Mouse (Mus musculus) limb, embryonic 11.5 days (tissue): ENCODE measurements at regions not wholly inside any gene's neighbourhood (a gene's known extent, or its start where the extent isn't known, plus 50 kb on each side); places are given as distances from the start of the nearest gene placed in this dataset.
A peak's percentile ranks its signal among the peaks of the same experiment; 100 is the strongest.

Source experiments
- ATAC-seq: fragments of 200-750 bp; cut with Nextera tagmentation; 2 replicates; pipeline ENCODE4 v1.8.0; 2017; ENCODE audit warnings: low read depth; ENCODE audit not compliant: insufficient number of reproducible peaks, low FRiP score, low TSS enrichment
- DNase-seq: peaks from one replicate; pipeline ENCODE4 v3.0.0-alpha.2; 2015; ENCODE audit warnings: low spot score
- H3K27ac ChIP-seq: fragments of 300-500 bp; sonication (generic); replicated peaks from 2 replicates; pipeline ENCODE4 v1.5.1; 2014; ENCODE audit warnings: low read depth, mild to moderate bottlenecking, low read length
- H3K27me3 ChIP-seq: fragments of 300-500 bp; sonication (generic); 2 replicates; pipeline ENCODE4 v1.6.1; 2014; ENCODE audit warnings: mild to moderate bottlenecking, low read length, mixed read lengths; ENCODE audit not compliant: control insufficient read depth, insufficient read depth
- H3K36me3 ChIP-seq: fragments of 300-500 bp; sonication (generic); 2 replicates; pipeline ENCODE4 v1.6.1; 2014; ENCODE audit warnings: mild to moderate bottlenecking, low read length, moderate library complexity, mixed read lengths; ENCODE audit not compliant: control insufficient read depth, insufficient read depth
- H3K4me1 ChIP-seq: fragments of 300-500 bp; sonication (generic); 2 replicates; pipeline ENCODE4 v1.6.1; 2014; ENCODE audit warnings: low read length, mixed read lengths; ENCODE audit not compliant: control insufficient read depth, insufficient read depth
- H3K4me2 ChIP-seq: fragments of 300-500 bp; sonication (generic); 2 replicates; pipeline ENCODE4 v1.6.1; 2014; ENCODE audit warnings: low read depth, mild to moderate bottlenecking, moderate library complexity; ENCODE audit not compliant: severe bottlenecking
- H3K4me3 ChIP-seq: fragments of 300-500 bp; sonication (generic); 2 replicates; pipeline ENCODE4 v1.5.1; 2014; ENCODE audit warnings: low read depth, low read length
- H3K9ac ChIP-seq: fragments of 300-500 bp; sonication (generic); 2 replicates; pipeline ENCODE4 v1.6.1; 2014; ENCODE audit warnings: mild to moderate bottlenecking, low read length
- H3K9me3 ChIP-seq: fragments of 300-500 bp; sonication (generic); 2 replicates; pipeline ENCODE4 v1.6.1; 2016; ENCODE audit warnings: low read length; ENCODE audit not compliant: control insufficient read depth
- WGBS: fragments of 180-500 bp; shearing (Covaris S2); extraction: QIAGEN DNeasy Blood & Tissue Kit; methylation state at CpG from one replicate; pipeline ENCODE4 v1.1.7; 2014; 5-methylcytosine and 5-hydroxymethylcytosine counted together

DNA sequence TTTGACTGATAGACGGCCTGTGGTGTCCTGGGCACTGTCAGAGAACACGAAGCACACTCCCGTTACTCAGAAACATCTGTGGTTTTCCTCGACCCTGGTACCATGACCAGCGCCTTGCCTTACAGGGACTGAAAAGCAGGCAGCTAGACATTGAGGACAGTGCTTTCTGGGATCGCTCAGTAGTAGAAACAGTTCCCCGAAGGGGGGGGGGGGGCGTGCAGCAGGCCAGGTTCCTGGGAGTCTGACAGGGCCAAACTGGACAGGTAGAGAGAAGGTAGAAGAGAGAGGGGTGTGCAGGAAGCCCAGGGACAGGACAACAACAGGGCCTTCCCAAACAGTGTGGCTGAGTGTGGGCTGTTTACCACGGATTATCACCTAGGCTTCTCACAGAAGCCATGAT, 93.5 kb upstream of the Dio3 start:
- Histone ChIP-seq H3K36me3 (no peaks in the 10 kb centered on the region), H3K4me2 (no peak overlapping the region), H3K4me1 (peaks cover 17% of the 10 kb centered on the region), H3K9me3 (no peaks in the 10 kb centered on the region), H3K9ac (no peak overlapping the region), H3K27me3 (peaks cover 63% of the 10 kb centered on the region), H3K27ac (no peak overlapping the region), H3K4me3 (no peak overlapping the region)
- WGBS: 21% methylated on average over 8 of the region's 9 CpGs
- DNase-seq (no peak), ATAC-seq (no peak)

DNA sequence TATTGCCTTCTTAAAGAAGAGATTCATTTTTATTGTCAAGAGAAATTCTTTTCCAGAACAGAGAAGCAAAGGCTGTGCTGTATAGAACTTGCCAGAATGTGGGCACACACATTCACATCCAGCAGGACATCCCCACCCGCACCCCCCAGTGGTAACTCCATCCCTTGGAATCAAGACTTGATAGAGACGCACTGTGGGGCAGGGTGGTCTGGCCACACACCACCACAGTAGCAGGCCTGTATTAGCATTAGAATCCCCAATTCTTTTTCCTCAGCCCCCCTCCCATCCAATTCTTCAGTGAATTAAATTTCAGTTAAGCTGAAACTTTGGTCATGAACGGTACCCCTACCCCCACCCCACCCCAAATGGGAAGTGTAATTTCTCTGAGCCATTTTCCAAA, 92.5 kb upstream of the Dio3 start:
- DNase-seq: no peak
- H3K36me3 ChIP-seq: no peaks in the 10 kb centered on the region
- no peak overlapping the region for H3K27ac ChIP-seq
- no peak overlapping the region for H3K4me2 ChIP-seq
- H3K9me3 ChIP-seq: no peaks in the 10 kb centered on the region
- no peak overlapping the region for H3K9ac ChIP-seq
- H3K27me3 ChIP-seq: peaks cover 72% of the 10 kb centered on the region
- ATAC-seq: no peak
- no peak overlapping the region for H3K4me3 ChIP-seq
- H3K4me1 ChIP-seq: peaks cover 17% of the 10 kb centered on the region
- 21% methylated on average over 3 of the region's 3 CpGs for WGBS

DNA sequence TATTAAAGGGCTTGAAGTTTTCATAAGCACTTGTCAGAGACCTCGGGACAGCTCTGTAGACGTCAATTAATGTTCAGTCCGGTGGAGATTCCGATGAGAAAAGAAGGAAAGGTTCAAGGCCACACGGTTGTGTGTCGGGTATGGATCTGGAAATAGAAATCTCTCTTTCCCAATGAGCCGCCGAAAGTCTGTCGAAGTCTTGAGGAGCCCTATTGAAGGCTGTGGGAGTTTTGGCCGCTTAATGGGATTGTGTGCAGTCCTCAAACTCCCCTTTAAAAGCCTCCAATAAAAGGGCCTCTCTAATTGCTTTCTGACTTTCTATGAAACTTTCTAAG, 92.0 kb upstream of the Dio3 start:
- peak; percentile 32 for DNase-seq
- Histone ChIP-seq H3K27ac (no peak overlapping the region), H3K9ac (no peak overlapping the region), H3K36me3 (no peaks in the 10 kb centered on the region), H3K4me2 (no peak overlapping the region), H3K4me1 (peaks cover 17% of the 10 kb centered on the region), H3K9me3 (no peaks in the 10 kb centered on the region), H3K4me3 (no peak overlapping the region), H3K27me3 (peaks cover 74% of the 10 kb centered on the region)
- WGBS: 4% methylated on average over 10 of the region's 10 CpGs
- no peak for ATAC-seq

DNA sequence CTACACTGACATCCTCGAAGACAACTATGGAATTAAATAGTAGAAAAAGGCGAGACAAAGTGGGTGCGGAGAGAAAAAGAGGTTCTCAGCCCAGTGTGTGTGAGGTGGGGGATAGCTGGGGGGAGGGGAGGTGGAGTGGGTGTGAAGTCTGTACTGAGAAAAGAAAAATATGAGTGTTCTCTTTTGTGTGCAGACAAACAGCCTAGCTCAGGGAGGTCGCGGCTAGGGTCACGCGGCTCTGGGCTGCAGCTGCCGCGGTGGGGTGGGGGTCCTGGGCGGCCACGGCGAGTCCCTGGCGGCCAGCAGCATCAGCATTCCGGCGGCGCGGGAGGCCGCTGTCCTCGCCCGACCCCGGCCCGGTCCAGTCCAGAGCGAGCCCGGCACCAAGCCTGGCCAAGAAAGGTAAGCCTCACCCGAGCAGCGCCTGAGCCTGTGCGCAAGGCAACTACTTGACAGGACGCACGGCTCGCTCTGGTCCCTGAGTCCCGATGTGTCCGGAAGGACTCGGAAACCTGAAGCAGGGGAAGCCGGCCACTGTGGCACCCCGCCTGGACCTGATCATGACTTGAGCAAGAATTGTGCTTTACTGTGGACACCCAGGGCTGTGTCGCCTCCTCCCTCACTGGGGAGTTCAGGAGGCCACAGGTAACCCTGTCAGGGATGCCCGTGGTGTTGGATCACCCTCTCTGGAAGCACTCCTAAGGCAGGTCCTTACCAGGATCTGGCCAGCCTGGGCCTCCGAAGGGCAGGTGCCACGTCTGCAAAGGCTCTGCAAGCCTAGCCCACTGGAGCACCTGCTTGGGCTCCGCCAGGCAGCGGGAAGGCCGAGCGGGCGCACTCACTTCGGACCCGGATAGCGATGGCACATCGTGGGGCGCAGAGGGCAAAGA, 91.4 kb upstream of the Dio3 start:
- ATAC-seq (peak; percentile 37; the same call in 1 of the 2 replicates), DNase-seq (peak; percentile 71)
- Histone ChIP-seq H3K27ac (no peak overlapping the region), H3K36me3 (no peaks in the 10 kb centered on the region), H3K9ac (no peak overlapping the region), H3K4me3 (peak overlapping the region; percentile 25; the same call in 1 of the 2 replicates), H3K27me3 (peaks cover 79% of the 10 kb centered on the region), H3K4me2 (peak overlapping the region; percentile 45), H3K4me1 (peaks cover 17% of the 10 kb centered on the region), H3K9me3 (no peaks in the 10 kb centered on the region)
- under 1% methylated on average over 49 of the region's 49 CpGs for WGBS

DNA sequence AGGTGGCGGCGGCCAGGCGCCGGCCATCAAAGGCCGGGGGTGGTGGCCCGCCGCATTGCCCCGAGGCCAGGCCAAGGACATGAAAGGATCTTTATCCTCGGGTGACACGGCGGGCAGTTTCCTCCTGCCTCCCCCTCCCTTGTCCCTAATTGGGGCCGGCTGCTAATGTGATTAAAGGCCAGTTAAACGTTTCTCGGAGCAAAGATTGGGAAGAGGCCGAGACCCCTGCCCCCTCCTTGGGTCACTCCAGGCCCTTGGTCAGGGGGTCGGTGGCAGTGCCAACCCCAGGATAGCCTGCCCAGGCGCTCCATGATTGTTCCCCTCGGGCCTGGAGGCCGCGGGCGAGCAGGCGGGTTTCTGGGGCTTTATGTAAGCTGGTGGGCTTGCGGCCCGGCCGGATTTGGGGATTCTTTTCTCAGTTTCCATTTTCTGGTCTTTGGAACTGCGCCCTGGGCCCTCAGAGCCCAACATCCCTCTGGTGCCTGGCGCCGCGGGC, 90.7 kb upstream of the Dio3 start:
- Histone ChIP-seq H3K9me3 (no peaks in the 10 kb centered on the region), H3K4me1 (peaks cover 17% of the 10 kb centered on the region), H3K9ac (no peak overlapping the region), H3K4me3 (peak overlapping the region; percentile 25), H3K4me2 (peak overlapping the region; percentile 45), H3K27me3 (peaks cover 78% of the 10 kb centered on the region), H3K36me3 (no peaks in the 10 kb centered on the region), H3K27ac (no peak overlapping the region)
- DNase-seq (peak; percentile 58), ATAC-seq (no peak)
- WGBS: under 1% methylated on average over 29 of the region's 29 CpGs

DNA sequence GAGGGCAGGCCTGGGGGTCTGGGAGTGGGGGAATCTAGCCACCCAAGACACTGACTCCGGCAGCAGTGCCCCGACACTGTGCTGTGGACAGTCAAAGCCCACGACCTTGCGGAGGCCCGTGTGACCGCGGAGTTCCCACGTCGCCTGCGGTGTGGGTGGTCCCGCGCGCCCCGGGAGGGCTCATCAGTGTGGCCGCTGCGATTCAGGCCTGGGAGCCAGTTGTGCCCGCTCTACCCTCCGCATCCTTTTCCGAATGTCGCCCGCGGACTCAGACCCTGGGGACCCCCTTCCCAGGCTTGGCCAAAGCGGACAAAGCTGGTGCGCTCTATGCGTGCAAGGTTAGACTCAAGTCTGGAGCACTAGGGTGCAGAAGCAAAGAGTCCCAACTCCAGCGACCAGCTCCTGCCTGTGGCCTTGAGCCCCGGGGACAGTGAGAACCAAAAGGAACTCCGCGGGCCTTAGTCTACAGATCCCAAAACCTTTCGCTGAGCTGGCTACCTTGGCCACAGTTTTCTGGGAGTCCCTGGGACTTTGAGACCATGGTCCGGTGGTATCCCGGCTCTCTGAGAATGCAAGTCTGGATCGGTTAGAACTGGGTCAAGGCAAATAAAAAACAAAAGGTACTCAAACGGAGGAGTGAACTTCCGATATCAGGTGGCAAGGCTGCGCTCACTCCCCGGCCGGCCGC, 90.1 kb upstream of the Dio3 start:
- ATAC-seq: no peak
- peak; percentile 61 for DNase-seq
- Histone ChIP-seq H3K4me2 (peak overlapping the region; percentile 45), H3K4me3 (peak overlapping the region; percentile 25), H3K27me3 (peaks cover 75% of the 10 kb centered on the region), H3K4me1 (peaks cover 17% of the 10 kb centered on the region), H3K27ac (no peak overlapping the region), H3K9me3 (no peaks in the 10 kb centered on the region), H3K9ac (no peak overlapping the region), H3K36me3 (no peaks in the 10 kb centered on the region)
- 1% methylated on average over 39 of the region's 39 CpGs for WGBS

DNA sequence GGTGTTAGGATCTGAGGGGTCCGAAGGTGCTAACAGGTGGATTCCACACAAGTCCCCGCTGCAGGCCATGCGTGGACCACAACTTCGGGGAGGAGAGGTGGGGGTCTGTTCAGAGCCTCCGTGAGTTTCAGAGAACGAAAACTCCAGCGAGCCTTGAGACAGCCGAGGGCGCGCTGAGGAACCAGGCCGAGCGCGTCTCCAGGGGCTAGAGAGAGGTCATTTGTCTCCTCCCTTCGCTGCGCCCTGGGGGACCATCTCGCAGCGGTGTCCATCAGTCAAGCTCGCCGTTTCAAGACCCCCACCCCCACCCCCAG, 89.6 kb upstream of the Dio3 start:
- Histone ChIP-seq H3K27ac (no peak overlapping the region), H3K4me1 (peaks cover 17% of the 10 kb centered on the region), H3K4me2 (peak overlapping the region; percentile 45; the same call in 1 of the 2 replicates), H3K4me3 (no peak overlapping the region), H3K9ac (no peak overlapping the region), H3K36me3 (no peaks in the 10 kb centered on the region), H3K9me3 (no peaks in the 10 kb centered on the region), H3K27me3 (peaks cover 73% of the 10 kb centered on the region)
- DNase-seq: peak; percentile 58
- ATAC-seq: no peak
- under 1% methylated on average over 19 of the region's 19 CpGs for WGBS

DNA sequence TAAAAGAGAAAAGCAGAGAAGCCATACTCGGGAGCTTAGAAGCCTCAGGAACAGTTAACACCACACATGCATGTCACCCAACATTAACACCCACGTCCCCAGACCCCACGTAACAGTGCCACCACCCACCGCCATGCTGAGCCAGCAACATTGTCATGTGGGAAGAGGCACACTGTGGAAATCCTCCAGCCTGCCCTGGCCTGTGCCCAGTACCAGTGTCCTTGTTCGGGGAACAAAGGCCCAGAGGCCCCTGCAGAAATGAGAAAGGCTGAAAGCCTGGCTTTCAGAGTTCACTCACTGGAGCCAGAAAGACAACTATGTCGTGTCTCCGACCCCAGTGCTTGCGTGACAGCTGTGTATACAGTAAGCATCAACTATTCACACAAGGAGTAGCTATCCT, 86.7 kb upstream of the Dio3 start:
- Histone ChIP-seq H3K4me3 (no peak overlapping the region), H3K4me1 (peaks cover 16% of the 10 kb centered on the region), H3K9ac (no peak overlapping the region), H3K9me3 (no peaks in the 10 kb centered on the region), H3K36me3 (no peaks in the 10 kb centered on the region), H3K4me2 (no peak overlapping the region), H3K27ac (no peak overlapping the region), H3K27me3 (peaks cover 56% of the 10 kb centered on the region)
- 88% methylated on average over 8 of the region's 8 CpGs for WGBS
- ATAC-seq (no peak), DNase-seq (no peak)
